Mouse (Mus musculus) bone marrow, adult 2 months (tissue): ENCODE measurements around the gene Sult6b2. TPM values are rescaled to one million over a fixed set of nuclear protein-coding genes. Genes with fewer than 3 reads are reported as not detected.

Experiments
- H3K27ac ChIP-seq: fragments of 200-500 bp; 2 replicates; pipeline ENCODE4 v1.5.1; 2012; ENCODE audit warnings: low read depth, mild to moderate bottlenecking, control low read depth, inconsistent platforms, low read length; ENCODE audit not compliant: control insufficient read depth, poor library complexity, insufficient read depth
- H3K4me1 ChIP-seq: fragments of 200-500 bp; 2 replicates; pipeline ENCODE4 v1.6.1; 2011; ENCODE audit warnings: low read length; ENCODE audit not compliant: control insufficient read depth, insufficient read depth
- H3K4me3 ChIP-seq: fragments of 200-500 bp; replicated peaks from 2 replicates; pipeline ENCODE3; 2011; ENCODE audit warnings: mild to moderate bottlenecking, low read depth, low read length, control low read depth; ENCODE audit not compliant: control insufficient read depth
- CTCF ChIP-seq: fragments of 200-500 bp; IDR thresholded peaks from 2 replicates; pipeline ENCODE4 v1.5.1; 2011; ENCODE audit warnings: low read length, control low read depth; ENCODE audit not compliant: control insufficient read depth, insufficient read depth
- POLR2A ChIP-seq: fragments of 200-500 bp; IDR thresholded peaks from 2 replicates; pipeline ENCODE4 v1.6.1; 2011; ENCODE audit warnings: low read depth, mild to moderate bottlenecking, control low read depth, low read length, borderline replicate concordance; ENCODE audit not compliant: control insufficient read depth
- WGBS: fragments of 180-500 bp; shearing (Covaris S2); methylation state at CpG from one replicate; pipeline ENCODE4 v1.1.7; 2018; 5-methylcytosine and 5-hydroxymethylcytosine counted together
- polyA plus RNA-seq: library from polyadenylated mRNA; stranded (reverse); fragments of >200 nt; gene quantifications from 2 replicates; pipeline ENCODE4 v1.2.4, GENCODE M21; 2011; ENCODE audit warnings: low replicate concordance; ENCODE audit not compliant: missing spikeins, insufficient read depth, insufficient read length

Gene Sult6b2
- polyA plus RNA-seq, 1 experiment = not detected

DNA sequence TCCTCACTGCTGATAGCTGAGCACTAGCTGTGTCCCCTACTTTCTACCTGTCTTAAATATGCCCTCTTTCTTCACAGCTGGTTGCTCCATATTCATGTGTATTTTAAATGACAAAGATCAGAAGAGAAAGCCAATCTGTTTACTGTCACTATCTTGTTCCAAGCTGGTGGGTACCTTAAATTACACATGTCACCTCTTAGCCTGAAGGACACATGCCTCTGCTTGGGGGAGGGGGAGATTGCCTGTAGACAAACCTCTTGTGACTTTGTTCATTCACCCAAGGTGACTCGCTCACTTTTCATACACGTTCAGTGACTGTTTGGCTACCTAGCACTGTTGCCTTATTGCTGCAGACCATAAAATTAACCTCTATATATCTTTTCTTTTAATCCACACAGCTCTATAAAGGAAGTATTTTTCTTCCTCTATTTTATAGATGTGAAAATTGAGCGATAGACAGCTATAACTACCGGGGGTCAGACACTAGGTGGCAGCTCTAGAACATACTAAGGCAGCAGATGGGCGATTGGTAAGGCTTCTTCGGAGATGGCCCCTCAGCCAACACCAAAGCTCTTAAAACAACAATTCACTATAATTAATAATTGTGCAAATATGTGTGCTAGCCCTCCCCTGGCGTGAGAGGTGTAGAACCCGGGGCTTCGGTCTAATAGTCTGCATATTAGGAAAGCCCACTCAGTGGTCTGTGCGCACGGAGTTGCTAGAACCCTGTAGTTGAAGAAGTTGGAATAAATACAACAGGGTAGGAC lies 25.1 kb downstream of the Sult6b2 start:
- Histone ChIP-seq H3K27ac (peak overlapping the region; percentile 79), H3K4me1 (peaks cover 5% of the 10 kb centered on the region; the same call in 1 of the 2 replicates), H3K4me3 (no peak overlapping the region)
- 33% methylated on average over 11 of the region's 11 CpGs for WGBS
- no peak for TF ChIP-seq CTCF
- TF ChIP-seq POLR2A = no peak

DNA sequence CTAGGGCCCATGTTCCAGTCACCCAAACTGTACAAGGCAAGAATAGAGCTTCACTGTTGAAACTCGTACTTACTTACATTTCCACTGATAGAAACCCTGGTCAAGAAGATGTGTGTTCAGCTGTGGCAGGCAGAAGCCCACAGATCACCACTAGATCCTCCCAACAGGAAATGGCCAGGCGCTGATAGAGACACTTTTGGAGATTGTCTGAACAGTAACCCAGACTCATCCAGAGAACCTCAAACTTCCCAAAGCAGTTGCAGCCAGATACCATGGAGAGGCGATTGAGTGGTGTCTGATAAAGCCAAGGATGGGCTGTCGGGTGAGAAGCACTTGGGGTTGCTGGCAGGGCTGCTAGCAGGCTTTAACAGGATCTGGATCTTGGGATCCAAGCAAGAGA lies 27.4 kb downstream of the Sult6b2 start:
- Histone ChIP-seq H3K4me3 (no peak overlapping the region), H3K4me1 (peaks cover 5% of the 10 kb centered on the region; the same call in 1 of the 2 replicates), H3K27ac (no peak overlapping the region)
- TF ChIP-seq POLR2A = no peak
- no peak for TF ChIP-seq CTCF
- 27% methylated on average over 4 of the region's 4 CpGs for WGBS

DNA sequence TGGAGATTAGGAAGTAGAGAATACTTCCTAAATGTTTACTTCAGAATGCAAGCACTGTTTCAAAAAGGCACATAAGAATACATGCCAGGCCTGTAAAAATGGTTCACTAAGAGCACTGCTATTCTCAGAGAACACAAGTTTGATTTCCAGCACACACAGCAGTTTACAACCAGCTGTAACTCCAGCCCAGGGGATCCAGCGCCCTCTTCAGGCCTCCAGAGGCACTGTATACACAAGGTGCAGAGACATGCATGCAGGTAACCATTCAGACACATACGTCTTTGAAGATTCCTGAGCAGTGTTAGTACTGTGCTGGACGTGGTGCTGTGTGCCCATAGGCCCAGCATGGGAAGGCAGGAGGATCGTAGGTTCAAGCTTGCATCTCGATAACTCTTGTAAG lies 30.7 kb downstream of the Sult6b2 start:
- TF ChIP-seq CTCF (0 out of 2 replicates have a peak, but pooled peaks have one; percentile 21), POLR2A (no peak)
- Histone ChIP-seq H3K4me1 (no peaks in the 10 kb centered on the region), H3K4me3 (no peak overlapping the region), H3K27ac (no peak overlapping the region)
- 92% methylated on average over 5 of the region's 5 CpGs for WGBS

DNA sequence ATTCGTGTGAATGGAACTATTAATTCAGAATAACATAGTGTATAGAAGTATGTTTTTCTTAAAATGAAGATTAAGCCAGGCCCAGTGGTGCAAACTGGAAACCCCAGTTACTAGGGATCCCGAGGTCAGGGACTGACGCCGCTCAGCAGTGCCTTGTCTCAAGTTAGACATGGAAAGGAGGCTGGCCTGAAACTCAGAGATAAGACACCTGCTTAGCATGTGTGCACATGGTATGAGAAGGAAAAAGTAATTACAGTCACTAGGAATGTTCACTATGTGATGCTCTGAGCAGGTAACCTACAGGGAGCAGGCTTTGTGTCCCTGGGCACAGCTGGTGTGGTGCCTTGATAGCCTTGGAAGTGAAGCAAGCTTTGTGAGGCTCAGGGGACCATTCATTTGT lies 32.7 kb downstream of the Sult6b2 start:
- 83% methylated on average over 4 of the region's 4 CpGs for WGBS
- Histone ChIP-seq H3K4me3 (no peak overlapping the region), H3K4me1 (no peaks in the 10 kb centered on the region), H3K27ac (no peak overlapping the region)
- TF ChIP-seq CTCF (no peak), POLR2A (no peak)

DNA sequence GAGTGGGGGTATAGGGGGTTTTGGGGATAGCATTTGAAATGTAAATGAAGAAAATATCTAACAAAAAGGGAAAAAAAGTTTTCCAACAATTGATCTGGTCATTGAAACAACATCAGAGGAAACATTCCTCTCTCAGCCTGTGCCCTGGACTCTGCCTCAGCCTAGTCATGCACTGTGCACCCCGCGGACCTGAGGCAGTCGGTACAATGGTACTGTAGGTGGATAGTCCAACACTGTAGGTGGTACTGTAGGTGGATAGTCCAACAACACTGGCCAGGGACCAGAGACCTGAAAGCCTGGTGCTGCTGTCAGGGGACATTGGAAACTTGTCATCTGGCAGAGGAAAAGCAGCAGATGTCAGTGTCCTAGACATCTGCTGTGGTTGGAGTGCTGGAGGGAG lies 34.4 kb downstream of the Sult6b2 start:
- no peak overlapping the region for H3K27ac ChIP-seq
- TF ChIP-seq CTCF = no peak
- TF ChIP-seq POLR2A = no peak
- H3K4me1 ChIP-seq = no peaks in the 10 kb centered on the region
- WGBS = 90% methylated on average over 3 of the region's 3 CpGs
- H3K4me3 ChIP-seq = no peak overlapping the region

DNA sequence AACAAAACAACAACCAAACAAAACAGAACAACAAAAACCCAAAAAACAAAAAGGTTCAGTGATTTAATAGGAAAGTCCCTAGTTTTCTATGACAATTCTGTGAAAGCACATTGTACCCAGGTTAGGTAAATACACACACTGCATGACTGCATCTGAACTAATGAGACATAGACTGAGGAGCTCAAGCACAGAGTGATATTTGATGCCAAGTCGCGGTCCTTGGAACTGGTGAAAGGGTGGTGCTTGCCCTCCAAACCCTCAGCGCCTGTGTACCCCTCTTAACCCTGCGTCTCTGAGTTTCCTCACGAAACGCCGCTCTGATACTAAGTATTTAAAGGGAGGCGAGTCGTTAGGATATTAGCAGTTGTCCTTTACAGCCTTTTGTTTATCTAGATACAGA lies 37.0 kb downstream of the Sult6b2 start:
- TF ChIP-seq POLR2A = no peak
- TF ChIP-seq CTCF = no peak
- Histone ChIP-seq H3K4me3 (no peak overlapping the region), H3K4me1 (no peaks in the 10 kb centered on the region), H3K27ac (no peak overlapping the region)
- 94% methylated on average over 9 of the region's 9 CpGs for WGBS

DNA sequence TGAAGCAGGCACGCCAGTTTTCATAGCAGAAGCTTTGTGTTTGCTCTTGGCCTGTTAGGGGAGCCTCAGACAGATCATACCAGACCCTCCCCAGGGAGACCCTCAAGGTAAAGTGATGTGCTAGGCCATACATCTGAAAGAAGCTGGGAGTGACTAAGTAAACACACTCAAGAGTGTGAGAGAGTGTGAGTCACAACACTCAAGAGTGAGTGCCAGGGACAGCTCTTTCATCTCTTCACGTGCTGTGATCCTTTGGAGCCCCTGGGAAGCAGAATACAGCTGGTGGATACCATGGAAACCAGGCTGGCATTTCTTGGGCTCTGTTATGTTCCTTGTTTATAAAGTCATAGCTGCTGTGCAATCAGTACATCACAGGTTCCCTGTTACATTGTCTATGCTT lies 39.4 kb downstream of the Sult6b2 start:
- H3K4me1 ChIP-seq = no peaks in the 10 kb centered on the region
- H3K27ac ChIP-seq = no peak overlapping the region
- H3K4me3 ChIP-seq = no peak overlapping the region
- 90% methylated on average over 2 of the region's 2 CpGs for WGBS
- TF ChIP-seq CTCF (no peak), POLR2A (no peak)

DNA sequence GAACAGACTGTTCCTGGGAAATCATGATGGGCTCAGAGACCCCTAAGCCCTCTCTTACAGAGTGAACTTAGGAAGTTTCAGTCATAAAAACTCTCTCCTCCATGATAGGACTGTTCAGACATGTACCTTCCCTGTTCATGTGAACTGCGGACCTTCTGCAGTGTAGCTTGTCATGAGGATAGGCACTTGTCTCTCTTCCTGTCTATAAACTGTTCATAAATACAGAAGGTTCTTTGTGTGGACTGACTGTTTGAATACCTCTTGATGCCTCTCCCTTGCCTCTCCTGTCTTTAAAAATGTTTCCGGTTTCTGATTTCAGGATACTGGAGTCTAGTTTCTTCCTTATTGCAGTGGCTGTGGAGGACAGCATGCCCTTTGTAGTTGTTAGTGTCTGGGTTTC lies 44.7 kb downstream of the Sult6b2 start:
- Histone ChIP-seq H3K4me3 (no peak overlapping the region), H3K4me1 (no peaks in the 10 kb centered on the region; the same call in 1 of the 2 replicates), H3K27ac (no peak overlapping the region)
- WGBS = 88% methylated on average over 2 of the region's 2 CpGs
- TF ChIP-seq POLR2A (no peak), CTCF (no peak)

DNA sequence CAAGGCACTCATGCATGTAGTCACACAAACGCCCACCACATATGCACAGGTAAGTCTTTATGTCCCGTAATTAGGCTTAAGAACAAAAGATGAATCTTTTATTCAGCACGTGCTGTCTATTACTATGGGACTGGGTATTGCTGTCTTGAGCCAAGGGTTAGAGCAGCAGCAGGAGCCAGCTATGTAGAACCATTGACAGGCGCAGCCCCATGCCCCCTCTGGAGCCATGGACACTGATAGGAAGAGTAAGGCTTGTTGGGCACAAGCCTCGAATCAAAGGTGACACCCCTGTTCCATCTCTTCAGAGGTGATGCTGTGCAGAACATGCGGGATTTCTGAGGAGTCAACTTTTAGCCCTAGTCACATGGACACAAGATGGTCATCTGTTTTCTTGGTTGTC lies 45.7 kb downstream of the Sult6b2 start:
- H3K4me3 ChIP-seq = peak overlapping the region; percentile 48
- 88% methylated on average over 6 of the region's 6 CpGs for WGBS
- no peaks in the 10 kb centered on the region; the same call in 1 of the 2 replicates for H3K4me1 ChIP-seq
- no peak overlapping the region for H3K27ac ChIP-seq
- TF ChIP-seq CTCF (no peak), POLR2A (no peak)
